Mouse (Mus musculus) bone marrow, adult 2 months (tissue): Measurements from ENCODE around the gene H3f3a.

Source experiments
- CTCF ChIP-seq: fragments of 200-500 bp; IDR thresholded peaks from 2 replicates; pipeline ENCODE4 v1.5.1; 2011; ENCODE audit warnings: low read length, control low read depth; ENCODE audit not compliant: control insufficient read depth, insufficient read depth
- POLR2A ChIP-seq: fragments of 200-500 bp; IDR thresholded peaks from 2 replicates; pipeline ENCODE4 v1.6.1; 2011; ENCODE audit warnings: low read depth, mild to moderate bottlenecking, control low read depth, low read length, borderline replicate concordance; ENCODE audit not compliant: control insufficient read depth

DNA sequence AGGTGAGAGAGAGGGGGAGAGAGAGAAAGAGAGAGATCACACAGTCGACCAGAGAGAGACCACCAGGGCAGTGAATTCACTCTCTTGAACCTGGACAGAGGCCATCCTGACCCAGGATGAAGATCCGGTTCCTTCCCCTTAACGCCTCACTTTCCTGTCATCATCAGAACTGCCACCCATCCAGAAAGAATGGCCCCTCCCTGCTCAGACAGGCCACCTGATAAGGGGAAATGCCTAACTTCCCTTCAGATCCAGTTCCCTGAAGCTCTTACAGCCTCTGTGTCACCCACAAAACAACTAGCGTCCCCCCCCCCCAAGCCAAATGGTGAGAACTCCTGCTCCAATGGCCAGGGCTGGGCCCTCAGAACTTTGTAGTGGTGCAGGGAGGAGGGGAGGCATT, 42.0 kb downstream of the H3f3a start:
- no peak for TF ChIP-seq CTCF
- TF ChIP-seq POLR2A, result no peak
